Comparison of ENCODE assay signal across 9 mouse cellular contexts in genomic region chr11:3894406-3895281, GRCm38 (mm10). TPM values are rescaled to one million over a fixed set of nuclear protein-coding genes. Genes with fewer than 3 reads are reported as not detected.
A peak's percentile ranks its signal among the peaks of the same experiment; 100 is the strongest.
DNase-seq lines count a peak whose midpoint lies in the region; ATAC-seq and TF ChIP-seq lines count a peak whose summit lies in the region.
"Had no signal": no experiment of that assay in that cellular context is flagged by ENCODE, and none has a peak within 500 bp of the region (broad histone marks: within the 10 kb centered on the region; RNA-seq: fewer than 3 reads in every experiment).

TSS of gene 4921536K21Rik (minus strand) at chr11:3895098.
TSS of gene Dusp18 (plus strand) at chr11:3895240.

- 3% methylated on average over 46 of the region's 46 CpGs for WGBS in heart, embryonic 13.5 days
- WGBS in kidney, postnatal 0 days: 4% methylated on average over 46 of the region's 46 CpGs
- 12% methylated on average over 46 of the region's 46 CpGs for WGBS in liver, adult 2 months

- H3K27me3 ChIP-seq in C2C12 (ENCODE audit: control insufficient read depth, insufficient read depth, insufficient read length): no peaks in the 10 kb centered on the region
- H3K27me3 ChIP-seq in heart, embryonic 13.5 days (replicated peaks): peaks cover 11% of the 10 kb centered on the region; the same call in 1 of the 2 replicates
- H3K27me3 ChIP-seq in kidney, postnatal 0 days (ENCODE audit: insufficient read depth, low read length): no peaks in the 10 kb centered on the region
- H3K27me3 ChIP-seq in liver, adult 2 months (ENCODE audit: control insufficient read depth, insufficient read depth, low read length): no peaks in the 10 kb centered on the region

- peak; percentile 96 for DNase-seq in kidney, postnatal 0 days (ENCODE audit: low spot score)
- DNase-seq in liver, adult 2 months (ENCODE audit: extremely low read depth, low read depth, low spot score): peak; percentile 68
- DNase-seq in spleen, postnatal 4 days (ENCODE audit: low spot score in 2 of 2): peak; percentile 78 to 85

- H3ac ChIP-seq in C2C12 (ENCODE audit: control insufficient read depth, insufficient read length, low read depth): peak within 1 kb of the TSS; percentile 46

- peaks cover 42% of the 10 kb centered on the region for H3K79me2 ChIP-seq in C2C12 (ENCODE audit: control insufficient read depth, insufficient read depth)
- H3K79me2 ChIP-seq in liver, adult 2 months (ENCODE audit: control insufficient read depth, insufficient read depth, low read length): no peaks in the 10 kb centered on the region

- H3K27ac ChIP-seq in brown adipose tissue, adult 24 weeks (replicated peaks; ENCODE audit: low read depth, low read length): no peak within 1 kb of the TSS
- peak within 1 kb of the TSS; percentile 86 for H3K27ac ChIP-seq in heart, embryonic 13.5 days (replicated peaks)
- peak within 1 kb of the TSS; percentile 89 for H3K27ac ChIP-seq in kidney, postnatal 0 days
- no peak within 1 kb of the TSS for H3K27ac ChIP-seq in liver, adult 2 months (replicated peaks; ENCODE audit: insufficient read depth, low read depth, low read length)

- H3K36me3 ChIP-seq in C2C12 (ENCODE audit: control insufficient read depth, insufficient read depth): peaks cover 31% of the 10 kb centered on the region
- H3K36me3 ChIP-seq in heart, embryonic 13.5 days: peaks cover 28% of the 10 kb centered on the region
- H3K36me3 ChIP-seq in kidney, postnatal 0 days (ENCODE audit: insufficient read depth, low read length): 0 out of 2 replicates have a peak, but pooled peaks cover 5% of the 10 kb centered on the region
- H3K36me3 ChIP-seq in liver, adult 2 months (ENCODE audit: control insufficient read depth, insufficient read depth, low read length): no peaks in the 10 kb centered on the region
- H3K36me3 ChIP-seq: G1E had no signal

- no peak for TF ChIP-seq POLR2A in liver, adult 2 months (IDR thresholded peaks at IDR 0.05; ENCODE audit: extremely low read depth, insufficient read depth, low read length)

- no peaks in the 10 kb centered on the region for H3K9me3 ChIP-seq in heart, embryonic 13.5 days
- H3K9me3 ChIP-seq in kidney, postnatal 0 days (replicated peaks; ENCODE audit: low read length): no peaks in the 10 kb centered on the region
- H3K9me3 ChIP-seq: G1E had no signal

- peaks cover 28% of the 10 kb centered on the region for H3K79me3 ChIP-seq in C2C12 (ENCODE audit: low read depth)

- ATAC-seq in erythroid progenitor cell, adult 5-6 weeks (replicated peaks; ENCODE audit: low FRiP score, poor library complexity, severe bottlenecking): peak; percentile 68
- peak; percentile 90 for ATAC-seq in heart, embryonic 13.5 days (ENCODE audit: extremely low read depth, insufficient number of reproducible peaks, low FRiP score, low TSS enrichment)
- ATAC-seq in kidney, postnatal 0 days (replicated peaks; ENCODE audit: low FRiP score, low read depth): peak; percentile 96
- peak; percentile 98 for ATAC-seq in monocyte, adult 5-6 weeks (replicated peaks; ENCODE audit: insufficient number of reproducible peaks, low FRiP score, low TSS enrichment, poor library complexity, severe bottlenecking)

- peak within 1 kb of the TSS; percentile 83 for H3K9ac ChIP-seq in heart, embryonic 13.5 days
- H3K9ac ChIP-seq in kidney, postnatal 0 days (ENCODE audit: low read depth, low read length): peak within 1 kb of the TSS; percentile 54
- no peak within 1 kb of the TSS for H3K9ac ChIP-seq in liver, adult 2 months (ENCODE audit: low read depth, low read length)

- peak within 1 kb of the TSS; percentile 96 for H3K4me2 ChIP-seq in heart, embryonic 13.5 days
- peak within 1 kb of the TSS; percentile 83 for H3K4me2 ChIP-seq in kidney, postnatal 0 days (ENCODE audit: low read length)

- peak within 1 kb of the TSS; percentile 62 for H3K4me3 ChIP-seq in C2C12 (ENCODE audit: insufficient read depth, poor library complexity, severe bottlenecking)
- H3K4me3 ChIP-seq in brown adipose tissue, adult 24 weeks (ENCODE audit: insufficient read depth, low read depth, low read length): peak within 1 kb of the TSS; percentile 59
- peak within 1 kb of the TSS; percentile 64 for H3K4me3 ChIP-seq in heart, embryonic 13.5 days
- peak within 1 kb of the TSS; percentile 45 for H3K4me3 ChIP-seq in kidney, postnatal 0 days (replicated peaks; ENCODE audit: low read depth, low read length)
- peak within 1 kb of the TSS; percentile 41 for H3K4me3 ChIP-seq in liver, adult 2 months (ENCODE audit: insufficient read depth, low read depth, low read length)

- 0 out of 2 replicates have a peak, but pooled peaks cover 4% of the 10 kb centered on the region for H3K4me1 ChIP-seq in brown adipose tissue, adult 24 weeks (ENCODE audit: control insufficient read depth, insufficient read depth, insufficient read length, low read length)
- H3K4me1 ChIP-seq in heart, embryonic 13.5 days: peaks cover 14% of the 10 kb centered on the region
- no peaks in the 10 kb centered on the region for H3K4me1 ChIP-seq in kidney, postnatal 0 days (replicated peaks; ENCODE audit: insufficient read depth, low read length)
- 0 out of 2 replicates have a peak, but pooled peaks cover 1% of the 10 kb centered on the region for H3K4me1 ChIP-seq in liver, adult 2 months (ENCODE audit: control insufficient read depth, insufficient read depth, low read length)

- TF ChIP-seq CTCF in C2C12 (IDR thresholded peaks at IDR 0.05; ENCODE audit: control insufficient read depth, insufficient read depth, insufficient read length): no peak
- TF ChIP-seq CTCF in kidney, postnatal 0 days (IDR thresholded peaks at IDR 0.05; ENCODE audit: low read depth): no peak
- no peak for TF ChIP-seq CTCF in liver, adult 2 months (IDR thresholded peaks at IDR 0.05; ENCODE audit: low read depth, low read length)

TF ChIP-seq in C2C12, 6 proteins besides CTCF, POLR2A, EP300 and RAD21:
- TF ChIP-seq MYOG (IDR thresholded peaks at IDR 0.05; ENCODE audit: control insufficient read depth, extremely low read depth, insufficient read length) (no peak), MAX (IDR thresholded peaks at IDR 0.05) (peak; percentile 85), FOSL1 (IDR thresholded peaks at IDR 0.05; ENCODE audit: insufficient read depth, low read length, poor library complexity, severe bottlenecking) (no peak), CEBPB (IDR thresholded peaks at IDR 0.05; ENCODE audit: low read depth) (peak; percentile 31), USF1 (IDR thresholded peaks at IDR 0.05; ENCODE audit: low read depth) (peak; percentile 71)

RNA-seq across cellular contexts. Expression of gene 4921536K21Rik, which starts in this region (rescaled TPM):
- 0.89 TPM for polyA plus RNA-seq in C2C12 (2012; fragmentation: generic; extraction: Trizol)
- 1.0 and 2.1 TPM in 2 replicates for polyA plus RNA-seq in brown adipose tissue, adult 24 weeks (2012; ENCODE audit: insufficient read depth, insufficient read length, missing spikeins)
- total RNA-seq in erythroid progenitor cell, adult 5-6 weeks (2015; ENCODE audit: low replicate concordance): not detected in 2 replicates
- total RNA-seq in erythroid progenitor cell, adult 5-6 weeks (2017; ENCODE audit: low replicate concordance): not detected in 2 replicates
- 0.08 and 0.11 TPM in 2 replicates for polyA plus RNA-seq in heart, embryonic 13.5 days (2015; fragmentation: Nextera tagmentation; extraction: Ambion mirVana)
- 0.42 and 0.45 TPM in 2 replicates for polyA plus RNA-seq in kidney, postnatal 0 days (2015; fragmentation: Nextera tagmentation; extraction: Ambion mirVana)
- total RNA-seq in liver, adult 2 months (2014; rRNA removed): not detected in 2 replicates
- polyA plus RNA-seq in liver, adult 2 months (2012; rRNA removed): not detected in 2 replicates
- total RNA-seq in monocyte, adult 5-6 weeks (2017): not detected in 3 replicates
- polyA plus RNA-seq: G1E had no signal

RNA-seq across cellular contexts. Expression of gene Dusp18, which starts in this region (rescaled TPM):
- polyA plus RNA-seq in C2C12 (2012; fragmentation: generic; extraction: Trizol): 9.9 TPM
- polyA plus RNA-seq in brown adipose tissue, adult 24 weeks (2012; ENCODE audit: insufficient read depth, insufficient read length, missing spikeins): 1.0 and 4.8 TPM in 2 replicates
- total RNA-seq in erythroid progenitor cell, adult 5-6 weeks (2015; ENCODE audit: low replicate concordance): not detected in 2 replicates
- total RNA-seq in erythroid progenitor cell, adult 5-6 weeks (2017; ENCODE audit: low replicate concordance): not detected in 2 replicates
- polyA plus RNA-seq in heart, embryonic 13.5 days (2015; fragmentation: Nextera tagmentation; extraction: Ambion mirVana): 9.7 and 10.7 TPM in 2 replicates
- polyA plus RNA-seq in kidney, postnatal 0 days (2015; fragmentation: Nextera tagmentation; extraction: Ambion mirVana): 10.1 and 10.7 TPM in 2 replicates
- under 0.01 and 0.07 TPM in 2 replicates for total RNA-seq in liver, adult 2 months (2014; rRNA removed)
- polyA plus RNA-seq in liver, adult 2 months (2012; rRNA removed): 0.05 TPM in 2 replicates
- total RNA-seq in monocyte, adult 5-6 weeks (2017): 0.29 to 1.8 TPM (median 0.57 TPM) in 3 replicates
- polyA plus RNA-seq: G1E had no signal

Comparison
In these comparisons a context has a peak if more than half of its experiments do, and no peak if none do; other contexts are left out.
1. Peak in ATAC-seq in erythroid progenitor cell, adult 5-6 weeks; RNA of the genes that start here not detected or under 1 TPM.
2. Peak in DNase-seq and H3K4me3 ChIP-seq in liver, adult 2 months; RNA of the genes that start here not detected or under 1 TPM.
3. H3K27ac ChIP-seq: peak in heart, embryonic 13.5 days (single experiment) and kidney, postnatal 0 days (single experiment); none in brown adipose tissue, adult 24 weeks (single experiment) and liver, adult 2 months (single experiment).
4. Peak in every context shown above with its lines, with median percentiles within 50 percentile points of each other: H3K4me3 ChIP-seq, ATAC-seq and DNase-seq.